Mouse (Mus musculus): Measurements from ENCODE around the gene Greb1.

GRCm38 (mm10) chr12:16790456-16790855 lies 10.2 kb downstream of the Greb1 start:
- TF ChIP-seq TAL1 (conservative IDR thresholded peaks at IDR 0.05; ENCODE audit: low read depth, low read length), result no peak
- no peak for TF ChIP-seq CTCF (IDR thresholded peaks at IDR 0.05; ENCODE audit: low read depth, low read length)

Measured in G1E (cell line).